Mouse (Mus musculus) midbrain, embryonic 16.5 days (tissue): ENCODE data around the gene Ippk. TPM values are rescaled to one million over a fixed set of nuclear protein-coding genes. Genes with fewer than 3 reads are reported as not detected.

Source experiments
- ATAC-seq: fragments of 200-750 bp; cut with Nextera tagmentation; 2 replicates; pipeline ENCODE4 v1.8.0; 2017; ENCODE audit warnings: moderate TSS enrichment
- H3K27ac ChIP-seq: fragments of 300-500 bp; sonication (generic); 2 replicates; pipeline ENCODE4 v1.5.1; 2014; ENCODE audit warnings: mild to moderate bottlenecking, low read length, mixed read lengths
- H3K27me3 ChIP-seq: fragments of 300-500 bp; sonication (generic); 2 replicates; pipeline ENCODE4 v1.6.1; 2014; ENCODE audit warnings: low read depth, low read length, mixed read lengths; ENCODE audit not compliant: control insufficient read depth, insufficient read depth
- H3K36me3 ChIP-seq: fragments of 300-500 bp; sonication (generic); 2 replicates; pipeline ENCODE4 v1.6.1; 2014; ENCODE audit warnings: mild to moderate bottlenecking, low read length, moderate library complexity, mixed read lengths; ENCODE audit not compliant: control insufficient read depth, insufficient read depth
- H3K4me1 ChIP-seq: fragments of 300-500 bp; sonication (generic); 2 replicates; pipeline ENCODE4 v1.6.1; 2014; ENCODE audit warnings: mild to moderate bottlenecking, low read length, mixed read lengths; ENCODE audit not compliant: control insufficient read depth, insufficient read depth
- H3K4me2 ChIP-seq: fragments of 300-500 bp; sonication (generic); 2 replicates; pipeline ENCODE4 v1.6.1; 2014; ENCODE audit warnings: mild to moderate bottlenecking, low read length, mixed read lengths
- H3K4me3 ChIP-seq: fragments of 300-500 bp; sonication (generic); 2 replicates; pipeline ENCODE4 v1.5.1; 2014; ENCODE audit warnings: low read depth, mild to moderate bottlenecking, low read length, moderate library complexity, mixed read lengths
- H3K9ac ChIP-seq: fragments of 300-500 bp; sonication (generic); 2 replicates; pipeline ENCODE4 v1.6.1; 2014; ENCODE audit warnings: low read depth, low read length, mixed read lengths
- H3K9me3 ChIP-seq: fragments of 300-500 bp; sonication (generic); replicated peaks from 2 replicates; pipeline ENCODE4 v1.6.1; 2014; ENCODE audit warnings: mild to moderate bottlenecking, low read length, mixed read lengths; ENCODE audit not compliant: control insufficient read depth, poor library complexity, severe bottlenecking
- WGBS: fragments of 180-500 bp; shearing (Covaris S2); extraction: QIAGEN DNeasy Blood & Tissue Kit; methylation state at CpG from one replicate; pipeline ENCODE4 v1.1.7; 2014; 5-methylcytosine and 5-hydroxymethylcytosine counted together
- polyA plus RNA-seq: library from polyadenylated mRNA; unstranded; fragments of >200 nt; fragmentation: Nextera tagmentation; extraction: Ambion mirVana; gene quantifications from 2 replicates; pipeline ENCODE4 v1.2.1, GENCODE M21; 2015

The Ippk gene
- polyA plus RNA-seq, 1 experiment from 2014 or later, result 14.1 TPM

GRCm38 (mm10) chr13:49421606-49421917 lies 513 bp downstream of the Ippk start:
- 1% methylated on average over 15 of the region's 15 CpGs for WGBS
- Histone ChIP-seq H3K4me3 (peak overlapping the region; percentile 87), H3K36me3 (no peaks in the 10 kb centered on the region), H3K4me1 (peaks cover 28% of the 10 kb centered on the region), H3K9ac (peak overlapping the region; percentile 90), H3K27ac (peak overlapping the region; percentile 82), H3K27me3 (no peaks in the 10 kb centered on the region), H3K9me3 (no peaks in the 10 kb centered on the region), H3K4me2 (peak overlapping the region; percentile 99)
- ATAC-seq, result no peak

GRCm38 (mm10) chr13:49421959-49422358 lies 910 bp downstream of the Ippk start:
- ATAC-seq, result no peak
- Histone ChIP-seq H3K4me3 (peak overlapping the region; percentile 87), H3K9me3 (no peaks in the 10 kb centered on the region), H3K27ac (no peak overlapping the region; the same call in 1 of the 2 replicates), H3K4me2 (peak overlapping the region; percentile 99), H3K4me1 (peaks cover 28% of the 10 kb centered on the region), H3K27me3 (no peaks in the 10 kb centered on the region), H3K36me3 (no peaks in the 10 kb centered on the region), H3K9ac (peak overlapping the region; percentile 90)
- 32% methylated on average over 4 of the region's 4 CpGs for WGBS

- no peaks in the 10 kb centered on the region for H3K36me3 ChIP-seq
- H3K9me3 ChIP-seq, result no peaks in the 10 kb centered on the region
- ATAC-seq, result no peak
- no peak overlapping the region for H3K4me3 ChIP-seq
- no peak overlapping the region for H3K9ac ChIP-seq
- H3K27ac ChIP-seq, result no peak overlapping the region
- H3K4me2 ChIP-seq, result no peak overlapping the region
- 93% methylated on average over 3 of the region's 3 CpGs for WGBS
- H3K4me1 ChIP-seq, result peaks cover 26% of the 10 kb centered on the region
- no peaks in the 10 kb centered on the region for H3K27me3 ChIP-seq
Measured at GRCm38 (mm10) chr13:49426736-49427135, 5.7 kb downstream of the Ippk start.

GRCm38 (mm10) chr13:49428042-49428675 lies 7.1 kb downstream of the Ippk start:
- Histone ChIP-seq H3K36me3 (0 out of 2 replicates have a peak, but pooled peaks cover 2% of the 10 kb centered on the region), H3K4me2 (no peak overlapping the region), H3K27me3 (no peaks in the 10 kb centered on the region), H3K4me3 (no peak overlapping the region), H3K4me1 (peaks cover 12% of the 10 kb centered on the region), H3K9me3 (no peaks in the 10 kb centered on the region), H3K9ac (no peak overlapping the region), H3K27ac (no peak overlapping the region)
- ATAC-seq, result no peak
- WGBS, result 89% methylated on average over 1 of the region's 1 CpGs

- no peaks in the 10 kb centered on the region for H3K27me3 ChIP-seq
- H3K4me1 ChIP-seq, result peaks cover 5% of the 10 kb centered on the region; the same call in 1 of the 2 replicates
- H3K9me3 ChIP-seq, result no peaks in the 10 kb centered on the region
- WGBS, result 77% methylated on average over 4 of the region's 4 CpGs
- no peak overlapping the region for H3K4me3 ChIP-seq
- no peak for ATAC-seq
- no peak overlapping the region for H3K27ac ChIP-seq
- no peak overlapping the region for H3K9ac ChIP-seq
- no peak overlapping the region for H3K4me2 ChIP-seq
- H3K36me3 ChIP-seq, result peaks cover 9% of the 10 kb centered on the region; the same call in 1 of the 2 replicates
Measured at GRCm38 (mm10) chr13:49430529-49430928, 9.5 kb downstream of the Ippk start.

GRCm38 (mm10) chr13:49433268-49434029 lies 12.4 kb downstream of the Ippk start:
- no peak overlapping the region for H3K4me3 ChIP-seq
- 98% methylated on average over 2 of the region's 2 CpGs for WGBS
- H3K36me3 ChIP-seq, result peaks cover 23% of the 10 kb centered on the region
- H3K4me1 ChIP-seq, result 0 out of 2 replicates have a peak, but pooled peaks cover 1% of the 10 kb centered on the region
- no peaks in the 10 kb centered on the region for H3K27me3 ChIP-seq
- ATAC-seq, result no peak
- H3K4me2 ChIP-seq, result no peak overlapping the region
- H3K9me3 ChIP-seq, result no peaks in the 10 kb centered on the region
- no peak overlapping the region for H3K9ac ChIP-seq
- H3K27ac ChIP-seq, result no peak overlapping the region

- peaks cover 23% of the 10 kb centered on the region for H3K36me3 ChIP-seq
- H3K27me3 ChIP-seq, result no peaks in the 10 kb centered on the region
- H3K4me2 ChIP-seq, result no peak overlapping the region
- H3K9me3 ChIP-seq, result no peaks in the 10 kb centered on the region
- H3K9ac ChIP-seq, result no peak overlapping the region
- no peak for ATAC-seq
- 100% methylated on average over 1 of the region's 1 CpGs for WGBS
- H3K4me1 ChIP-seq, result no peaks in the 10 kb centered on the region
- H3K4me3 ChIP-seq, result no peak overlapping the region
- H3K27ac ChIP-seq, result no peak overlapping the region
Measured at GRCm38 (mm10) chr13:49435745-49436144, 14.7 kb downstream of the Ippk start.

- no peak for ATAC-seq
- no peak overlapping the region for H3K27ac ChIP-seq
- H3K36me3 ChIP-seq, result peaks cover 23% of the 10 kb centered on the region
- no peaks in the 10 kb centered on the region for H3K9me3 ChIP-seq
- WGBS, result 86% methylated on average over 4 of the region's 4 CpGs
- no peak overlapping the region for H3K4me3 ChIP-seq
- H3K9ac ChIP-seq, result no peak overlapping the region
- H3K27me3 ChIP-seq, result no peaks in the 10 kb centered on the region
- H3K4me1 ChIP-seq, result no peaks in the 10 kb centered on the region
- H3K4me2 ChIP-seq, result no peak overlapping the region
Measured at GRCm38 (mm10) chr13:49436170-49436569, 15.1 kb downstream of the Ippk start.

GRCm38 (mm10) chr13:49444451-49444850 lies 23.4 kb downstream of the Ippk start:
- Histone ChIP-seq H3K9me3 (no peaks in the 10 kb centered on the region), H3K36me3 (peaks cover 12% of the 10 kb centered on the region), H3K4me3 (no peak overlapping the region), H3K4me1 (no peaks in the 10 kb centered on the region), H3K9ac (no peak overlapping the region), H3K4me2 (no peak overlapping the region), H3K27ac (no peak overlapping the region), H3K27me3 (no peaks in the 10 kb centered on the region)
- WGBS, result 96% methylated on average over 6 of the region's 6 CpGs
- ATAC-seq, result no peak
